Mouse (Mus musculus): Measurements from ENCODE around the gene Ldb1. TPM values are rescaled to one million over a fixed set of nuclear protein-coding genes. Genes with fewer than 3 reads are reported as not detected.

Gene Ldb1
- total RNA-seq, 2 experiments from 2014 or later, result 106 to 118 TPM

GRCm38 (mm10) chr19:46045696-46046311, 790 bp upstream of the Ldb1 start:
- peak in 1 of 2 experiments; percentile 19 for DNase-seq (ENCODE audit: extremely low spot score in 1 of 2, low spot score in 1 of 2)

DNA sequence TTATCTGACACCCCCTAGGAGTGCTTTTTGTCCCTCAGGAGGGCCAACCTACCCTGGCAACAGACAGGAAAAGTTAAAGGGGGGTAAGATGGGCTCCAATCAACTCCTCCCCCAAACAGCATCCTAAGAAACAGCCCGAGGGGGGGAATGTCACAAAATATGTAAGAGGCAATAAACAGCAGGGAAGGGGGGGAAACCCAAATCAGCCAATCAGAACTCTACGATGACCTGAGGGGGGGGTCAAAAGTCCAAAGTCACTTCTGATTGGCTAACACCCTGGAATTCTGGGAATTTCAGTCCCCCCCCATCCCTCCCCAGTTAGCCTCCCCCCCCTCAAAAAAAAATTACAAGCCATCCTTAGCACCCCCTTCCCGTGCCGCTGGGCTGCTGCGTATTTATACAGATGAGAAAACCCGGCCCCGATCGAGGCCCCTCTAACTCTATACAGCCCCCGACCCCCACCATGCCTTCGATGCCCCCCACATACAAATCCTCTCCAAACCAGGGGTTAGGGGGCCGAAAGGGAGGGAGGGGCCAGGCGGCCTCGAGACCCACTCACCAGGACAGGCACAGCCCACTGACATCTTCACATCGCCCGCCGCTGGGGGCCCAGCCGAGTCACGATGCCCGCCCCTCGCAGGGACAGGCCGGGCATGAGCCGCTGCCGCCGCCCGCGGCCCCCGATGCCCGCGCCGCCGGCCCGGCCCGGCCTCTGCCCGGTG, 582 bp downstream of the Ldb1 start, which contains the start of gene Pprc1:
TSS of gene Pprc1 (plus strand) at position 616 of the 722 bp plus-strand sequence.
- peak in 1 of 2 experiments; percentile 20 for DNase-seq (ENCODE audit: extremely low spot score in 1 of 2, low spot score in 1 of 2)

- no peak for DNase-seq (ENCODE audit: extremely low spot score in 1 of 2, low spot score in 1 of 2)
Measured at GRCm38 (mm10) chr19:46043380-46043779, 1.6 kb downstream of the Ldb1 start.

- peak in 1 of 2 experiments; percentile 42 for DNase-seq (ENCODE audit: extremely low spot score in 1 of 2, low spot score in 1 of 2)
Measured at GRCm38 (mm10) chr19:46042476-46043011, 2.5 kb downstream of the Ldb1 start.

DNA sequence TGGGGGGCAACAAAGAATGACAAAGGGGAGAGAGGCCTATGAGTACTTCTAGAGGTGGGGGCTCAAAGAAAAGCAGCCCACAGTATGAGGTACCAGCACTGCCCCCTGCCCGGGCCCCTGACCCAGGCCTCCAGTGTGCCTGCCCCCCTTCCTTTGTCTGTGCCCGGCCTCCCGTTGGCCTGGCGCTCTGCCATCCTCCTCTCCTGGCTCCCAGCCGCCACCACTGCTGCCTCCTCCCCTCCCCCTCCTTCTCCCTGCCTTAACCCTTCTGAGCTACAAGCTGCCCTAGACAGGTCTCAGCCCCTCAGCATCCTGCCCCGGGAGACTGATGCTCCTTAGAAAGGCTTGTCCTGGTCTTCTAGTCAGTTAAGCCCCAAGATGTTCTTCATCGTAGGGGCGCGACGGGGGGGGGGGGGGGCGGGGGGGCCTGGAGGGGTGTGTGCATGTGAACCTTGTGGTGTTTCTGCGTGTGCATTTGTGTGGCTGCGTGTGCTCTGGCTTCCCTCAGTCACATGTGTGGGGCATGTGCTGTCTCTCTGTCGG, 3.0 kb downstream of the Ldb1 start:
- DNase-seq (ENCODE audit: extremely low spot score in 1 of 2, low spot score in 1 of 2), result peak; percentile 69 to 80

GRCm38 (mm10) chr19:46041299-46041932, 3.6 kb downstream of the Ldb1 start:
- no peak for DNase-seq (ENCODE audit: extremely low spot score in 1 of 2, low spot score in 1 of 2)

DNA sequence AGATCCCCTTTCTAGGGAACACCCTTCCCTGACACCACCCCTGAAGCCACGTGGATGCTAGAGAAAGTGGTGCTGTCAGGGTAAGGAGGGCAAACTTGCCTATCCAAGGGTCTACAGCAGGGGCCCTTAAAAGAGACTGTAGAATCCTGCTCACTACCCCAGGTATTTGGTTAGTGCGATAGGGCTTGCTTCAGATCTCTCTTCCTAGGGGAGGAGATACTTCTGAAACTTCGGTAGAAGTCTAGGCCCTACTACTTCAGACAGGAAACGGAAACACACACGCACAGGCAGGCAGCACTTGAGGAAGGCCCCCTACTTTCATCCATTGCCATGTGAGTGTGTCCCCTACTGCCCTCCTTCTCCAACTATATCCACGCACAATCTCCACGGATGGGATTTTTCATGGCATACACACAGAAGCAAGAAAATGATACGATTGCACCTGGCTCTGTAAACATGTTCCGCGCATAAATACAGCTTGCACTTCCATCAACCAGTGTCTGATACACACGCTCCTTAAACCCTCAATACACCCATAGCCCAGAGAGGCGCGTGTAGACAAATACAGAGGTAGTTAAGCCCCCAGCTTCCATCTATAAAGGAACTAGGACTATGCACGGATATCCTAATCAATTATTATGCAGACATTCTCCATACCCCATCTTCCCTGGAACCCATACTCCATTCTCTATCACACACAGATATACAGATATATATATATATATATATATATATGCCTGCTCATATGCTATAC, 4.7 kb downstream of the Ldb1 start:
- no peak for DNase-seq (ENCODE audit: extremely low spot score in 1 of 2, low spot score in 1 of 2)

DNA sequence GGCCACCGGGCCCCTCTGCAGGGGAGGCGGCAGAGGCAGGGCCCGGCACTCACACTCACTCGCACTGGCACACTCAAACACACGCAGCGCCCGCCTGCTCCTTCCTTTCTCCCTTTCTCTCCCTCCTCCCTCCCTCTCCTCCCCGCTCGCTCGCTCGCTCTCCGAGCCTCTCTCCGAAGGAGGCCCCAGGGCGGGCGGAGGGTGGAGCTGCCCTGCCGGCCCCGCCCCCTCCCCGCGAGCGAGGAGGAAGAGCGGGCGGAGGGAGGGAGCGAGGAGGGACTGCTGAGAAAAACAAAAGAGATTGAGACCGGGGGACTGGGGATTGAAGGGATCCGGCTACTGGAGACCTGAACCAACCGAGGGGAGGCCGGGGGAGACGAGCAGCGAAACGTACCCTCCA, 5.5 kb downstream of the Ldb1 start:
- peak; percentile 69 to 72 for DNase-seq (ENCODE audit: extremely low spot score in 1 of 2, low spot score in 1 of 2)

- DNase-seq (ENCODE audit: extremely low spot score in 1 of 2, low spot score in 1 of 2), result no peak
Measured at GRCm38 (mm10) chr19:46038851-46039260, 6.2 kb downstream of the Ldb1 start.

- DNase-seq (ENCODE audit: extremely low spot score in 1 of 2, low spot score in 1 of 2), result no peak
Measured at GRCm38 (mm10) chr19:46037925-46038850, 6.8 kb downstream of the Ldb1 start.

GRCm38 (mm10) chr19:46037243-46037924, 7.6 kb downstream of the Ldb1 start:
- DNase-seq (ENCODE audit: extremely low spot score in 1 of 2, low spot score in 1 of 2), result no peak

DNA sequence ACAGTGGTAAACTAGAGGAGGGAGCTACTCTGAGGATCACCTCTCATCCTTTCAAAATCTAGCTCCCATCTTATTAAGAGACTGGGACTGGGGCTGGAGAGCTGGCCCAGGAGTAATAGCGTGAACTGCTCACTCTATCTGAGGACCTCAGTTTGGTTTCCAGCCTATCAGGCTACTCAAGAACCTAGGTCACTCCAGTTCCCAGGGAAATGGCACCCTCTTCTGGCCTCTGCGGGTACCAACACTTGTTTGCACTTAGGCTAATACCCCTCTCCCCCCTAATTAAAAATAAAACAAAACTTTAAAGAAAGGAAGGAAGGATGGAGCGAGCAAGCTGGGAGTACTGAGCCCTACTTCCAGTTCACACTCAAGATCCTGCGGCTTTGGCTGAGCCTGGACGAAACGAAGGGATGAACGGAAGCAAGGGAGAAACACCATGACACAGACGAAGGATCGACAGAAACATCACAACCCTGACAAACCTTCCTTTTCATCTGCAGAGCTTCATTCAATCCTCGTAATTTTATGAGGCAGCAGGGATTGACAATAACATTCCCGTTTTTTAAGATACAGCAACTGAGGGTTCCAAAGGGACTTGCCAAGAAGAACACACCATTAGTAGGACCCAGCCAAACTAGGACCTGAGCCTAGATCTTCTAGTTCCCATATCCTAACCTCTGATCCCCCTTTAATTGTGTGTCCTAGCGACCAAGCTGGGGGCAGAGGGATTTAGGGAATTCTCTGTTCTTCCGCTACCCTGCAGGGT, 8.4 kb downstream of the Ldb1 start:
- DNase-seq (ENCODE audit: extremely low spot score in 1 of 2, low spot score in 1 of 2), result no peak

- DNase-seq (ENCODE audit: extremely low spot score in 1 of 2, low spot score in 1 of 2), result no peak
Measured at GRCm38 (mm10) chr19:46035971-46036370, 9.0 kb downstream of the Ldb1 start.

- no peak for DNase-seq (ENCODE audit: extremely low spot score in 1 of 2, low spot score in 1 of 2)
Measured at GRCm38 (mm10) chr19:46033911-46034310, 11.1 kb downstream of the Ldb1 start.

GRCm38 (mm10) chr19:46032731-46033510, 12.1 kb downstream of the Ldb1 start:
- DNase-seq (ENCODE audit: extremely low spot score in 1 of 2, low spot score in 1 of 2), result peak in 1 of 2 experiments; percentile 12

GRCm38 (mm10) chr19:46031689-46032432, 13.2 kb downstream of the Ldb1 start:
- DNase-seq (ENCODE audit: extremely low spot score in 1 of 2, low spot score in 1 of 2), result no peak
